Mouse (Mus musculus): ENCODE results near the gene Irgm1.

DNA sequence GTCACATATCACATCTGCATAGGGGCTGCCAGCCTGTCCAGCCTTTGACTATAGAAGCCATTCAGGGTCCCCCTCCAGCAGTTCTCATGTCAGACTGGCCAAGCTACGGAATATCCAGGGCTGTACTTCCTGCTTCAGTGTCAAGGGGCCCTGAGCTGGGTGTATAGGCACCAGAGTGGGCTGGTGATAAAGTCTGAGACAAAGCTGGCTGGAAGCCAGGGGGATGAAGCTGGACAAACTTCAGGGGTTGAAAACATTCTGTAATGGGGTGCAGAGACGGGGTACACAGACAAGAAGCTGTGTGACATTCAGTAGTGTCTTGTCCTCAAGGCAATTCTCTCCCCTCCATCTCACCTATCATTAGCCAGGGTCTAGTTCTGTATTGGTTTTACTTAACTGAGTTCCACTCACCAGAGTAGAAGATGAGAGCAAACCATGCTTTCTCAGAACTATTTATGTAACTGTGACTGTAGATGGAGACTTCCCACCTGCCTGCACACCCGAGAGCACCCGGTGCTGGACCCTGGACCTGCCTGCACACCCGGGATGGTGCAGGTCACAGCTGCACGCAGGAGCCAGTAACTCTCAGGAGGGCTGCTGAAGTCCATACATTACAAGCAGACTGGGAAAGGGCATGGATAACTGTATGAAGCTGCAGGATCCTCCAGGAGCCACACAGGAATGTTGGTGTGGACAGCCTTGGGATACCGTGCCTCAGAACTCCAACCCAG is 1.9 kb downstream of the Irgm1 start:
- TF ChIP-seq CTCF (IDR thresholded peaks at IDR 0.05; ENCODE audit: extremely low read depth, insufficient read depth, low read length) (no peak), POLR2A (IDR thresholded peaks at IDR 0.05; ENCODE audit: extremely low read depth, insufficient read depth, low read length) (no peak)

Measured in cortical plate, adult 2 months (tissue).